Mouse (Mus musculus) lung, postnatal 10 days (tissue): ENCODE data around the gene Shq1.

Experiments used
- DNase-seq: peaks from one replicate; pipeline ENCODE4 v3.0.0; 2021

Shq1 gene

DNA sequence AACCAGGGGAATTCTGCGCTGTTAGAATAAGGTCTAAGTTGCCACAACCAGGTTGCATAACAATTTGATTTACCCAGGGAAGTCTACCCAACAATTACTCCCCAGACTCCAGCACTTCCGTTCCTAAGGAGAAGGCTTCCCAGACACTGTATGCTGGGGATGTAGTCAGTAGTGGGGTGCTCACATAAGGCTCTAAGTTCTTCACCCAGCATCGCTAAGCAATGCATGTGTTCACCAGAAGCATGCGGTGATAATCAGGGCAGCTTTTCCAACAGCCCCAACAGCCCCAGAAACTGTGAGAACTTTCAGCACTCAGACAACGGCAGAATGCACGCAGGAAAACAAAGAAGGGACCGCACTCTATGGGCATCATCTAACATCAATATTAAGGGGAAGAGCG, 77.1 kb downstream of the Shq1 start:
- DNase-seq, result no peak

GRCm38 (mm10) chr6:100592991-100593390, 78.0 kb downstream of the Shq1 start:
- no peak for DNase-seq

GRCm38 (mm10) chr6:100590602-100591001, 80.4 kb downstream of the Shq1 start:
- no peak for DNase-seq

DNA sequence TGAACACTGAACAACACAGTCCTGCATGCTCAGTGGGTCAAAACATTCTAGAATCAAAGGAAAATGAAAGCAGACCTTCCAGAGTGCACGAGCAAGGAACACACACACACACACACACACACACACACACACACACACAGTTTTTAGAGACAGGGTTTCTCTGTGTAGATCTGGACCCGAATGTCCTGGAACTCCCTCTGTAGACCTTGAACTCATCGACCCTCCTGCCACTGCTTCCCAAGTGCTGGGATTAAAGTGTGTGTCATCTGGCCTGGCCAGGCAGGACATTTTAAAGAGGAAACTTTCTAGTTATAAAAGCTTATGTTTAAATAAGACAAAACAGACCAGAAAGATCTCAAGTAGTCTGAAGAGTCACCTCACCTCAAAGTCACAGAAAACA, 82.1 kb downstream of the Shq1 start:
- DNase-seq, result no peak

- DNase-seq, result no peak
These were observed 84.2 kb downstream of the Shq1 start for GRCm38 (mm10) chr6:100586758-100587157.

- DNase-seq, result no peak
These were observed 89.0 kb downstream of the Shq1 start for GRCm38 (mm10) chr6:100581951-100582350.

- no peak for DNase-seq
These were observed 89.9 kb downstream of the Shq1 start for GRCm38 (mm10) chr6:100581056-100581455.

GRCm38 (mm10) chr6:100577590-100577989, 93.4 kb downstream of the Shq1 start:
- no peak for DNase-seq

DNA sequence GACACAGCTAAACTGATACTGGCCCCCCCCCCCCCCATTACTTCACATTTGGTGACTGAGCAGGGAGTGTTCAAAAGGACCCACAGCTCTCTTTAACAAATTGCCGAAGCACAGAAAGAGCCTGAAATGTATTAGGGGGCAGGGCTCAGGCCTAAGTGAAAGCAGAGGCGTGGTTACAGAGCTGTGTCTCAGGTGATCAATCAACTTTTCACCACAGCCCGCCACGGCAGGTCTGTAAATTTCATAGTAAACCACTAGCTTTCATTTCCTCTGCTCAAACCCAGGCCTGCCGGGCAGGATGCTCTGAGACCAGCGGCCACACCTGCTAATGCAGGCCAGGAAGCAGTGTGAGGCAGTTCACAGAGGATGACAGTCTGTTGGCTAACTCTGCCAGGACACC, 94.8 kb downstream of the Shq1 start:
- DNase-seq, result no peak

GRCm38 (mm10) chr6:100566774-100567173, 104.2 kb downstream of the Shq1 start:
- DNase-seq, result no peak

DNA sequence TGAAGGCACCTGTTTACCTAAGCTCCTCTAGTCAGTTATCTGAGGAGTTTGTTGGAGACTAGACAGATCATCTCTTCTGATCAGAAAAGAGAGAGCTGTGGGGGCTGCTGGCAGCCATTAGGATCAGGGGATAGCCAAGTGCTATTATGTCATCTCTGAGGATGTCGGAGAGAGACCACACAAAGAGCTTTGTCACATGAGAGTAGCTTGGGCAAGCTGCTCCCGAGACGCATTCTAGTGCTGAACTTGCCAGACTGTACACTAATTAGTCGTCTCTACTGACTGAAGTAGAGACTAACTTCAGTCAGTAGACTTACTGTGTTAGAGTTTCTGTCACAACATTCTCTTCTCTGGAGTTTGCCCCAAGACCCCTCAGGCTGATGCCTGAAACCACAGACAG, 106.4 kb downstream of the Shq1 start:
- no peak for DNase-seq

- peak; percentile 82 for DNase-seq
These were observed 107.2 kb downstream of the Shq1 start for GRCm38 (mm10) chr6:100563552-100564341.

DNA sequence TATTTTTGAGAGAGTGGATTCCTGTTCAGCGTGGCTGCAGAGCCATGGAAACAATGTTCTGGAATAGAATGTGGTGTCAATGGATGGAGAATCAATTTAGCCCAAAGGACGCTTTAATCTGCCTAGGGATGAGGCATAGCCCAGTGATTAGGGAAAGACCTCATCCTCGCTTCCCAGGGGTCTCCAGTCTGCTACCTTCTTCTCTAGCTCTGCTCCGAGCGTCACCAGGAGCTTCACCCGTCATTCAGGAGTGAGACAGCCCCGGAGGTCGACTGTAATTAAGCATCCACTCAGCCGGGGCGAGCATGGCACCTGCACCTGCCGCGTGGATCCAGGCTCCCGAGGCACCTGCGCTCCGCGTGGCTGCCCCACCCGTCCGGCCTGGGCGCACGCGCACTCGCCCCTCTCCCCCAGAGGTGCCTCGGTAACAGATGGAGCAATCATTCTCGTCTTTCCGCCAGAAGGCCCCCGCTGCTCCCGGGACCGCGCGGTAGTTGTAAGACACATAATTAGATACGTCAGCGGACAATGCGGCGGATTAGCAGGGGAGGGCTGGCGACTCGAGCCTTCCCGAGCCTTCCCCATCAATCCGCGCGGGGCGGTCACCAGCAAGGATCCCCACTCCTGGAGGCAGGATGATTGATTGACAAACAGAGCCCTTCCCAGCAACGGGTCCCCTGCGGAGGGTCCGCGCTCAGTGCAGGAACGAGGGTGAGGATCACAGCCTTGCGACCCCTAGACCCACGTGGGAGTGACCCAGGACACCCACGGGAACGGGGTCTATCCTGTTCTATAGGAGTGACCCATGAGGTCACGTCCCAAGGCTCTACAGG, 108.0 kb downstream of the Shq1 start:
- DNase-seq, result peak; percentile 40

GRCm38 (mm10) chr6:100558057-100558456, 112.9 kb downstream of the Shq1 start:
- DNase-seq, result no peak

DNA sequence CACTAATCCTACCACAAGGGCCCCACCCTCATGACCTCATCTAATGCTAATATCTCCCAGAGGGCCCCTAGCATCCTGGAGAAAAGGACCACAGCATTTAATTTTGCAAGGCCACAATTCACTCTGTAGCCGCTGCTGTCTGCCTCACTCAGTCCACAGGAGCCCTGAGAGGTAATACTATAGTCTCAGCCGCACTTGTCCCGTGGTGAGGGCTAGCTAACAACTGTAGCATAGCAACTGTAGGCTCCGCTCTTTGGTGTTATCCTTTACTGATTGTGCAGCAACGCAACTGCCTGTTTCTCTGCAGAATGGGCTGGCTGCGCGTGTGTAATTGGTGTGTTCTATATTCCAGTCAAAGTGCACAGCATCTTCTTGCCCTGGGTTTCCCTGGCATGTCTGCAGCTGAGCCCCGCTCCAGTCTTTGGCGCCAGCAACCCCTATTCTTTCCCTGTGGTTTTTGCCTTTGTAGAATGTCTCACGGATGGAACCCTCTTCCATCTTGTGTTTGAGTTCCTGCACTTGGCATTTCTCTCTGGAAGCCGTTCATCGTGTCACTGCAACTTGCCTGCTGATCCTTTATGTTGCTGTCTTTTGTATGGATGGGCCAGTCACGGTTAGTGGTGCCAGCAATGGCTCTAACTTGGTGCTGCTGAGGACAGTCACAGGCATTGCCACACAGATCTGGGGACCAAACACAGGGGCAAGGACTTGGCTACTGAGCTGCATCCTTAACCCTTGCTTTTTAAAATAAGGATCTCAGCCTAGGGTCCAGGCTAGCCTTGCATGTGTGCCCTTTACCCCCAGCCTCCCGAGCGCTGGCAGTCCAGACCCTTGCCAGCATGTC, 128.6 kb downstream of the Shq1 start:
- no peak for DNase-seq

DNA sequence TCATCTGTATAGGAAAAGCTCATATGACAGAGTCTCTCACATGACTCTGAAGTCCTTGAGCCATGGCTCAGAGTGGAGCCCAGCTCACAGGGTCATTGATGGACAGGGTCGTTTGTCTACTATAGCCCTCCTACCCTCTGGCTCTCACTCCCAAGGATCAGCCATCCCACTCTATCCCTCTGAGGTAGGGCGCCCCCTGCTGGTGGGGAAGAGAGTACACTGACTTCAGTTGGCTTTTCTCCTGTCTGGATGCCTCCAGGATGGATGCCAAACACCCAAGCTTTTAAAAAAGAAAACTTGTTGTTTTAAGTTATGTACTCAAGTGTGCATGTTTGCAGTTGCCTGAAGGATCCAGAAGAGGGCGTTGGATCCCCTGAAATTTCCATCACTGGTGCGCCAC, 131.3 kb downstream of the Shq1 start:
- DNase-seq, result no peak

DNA sequence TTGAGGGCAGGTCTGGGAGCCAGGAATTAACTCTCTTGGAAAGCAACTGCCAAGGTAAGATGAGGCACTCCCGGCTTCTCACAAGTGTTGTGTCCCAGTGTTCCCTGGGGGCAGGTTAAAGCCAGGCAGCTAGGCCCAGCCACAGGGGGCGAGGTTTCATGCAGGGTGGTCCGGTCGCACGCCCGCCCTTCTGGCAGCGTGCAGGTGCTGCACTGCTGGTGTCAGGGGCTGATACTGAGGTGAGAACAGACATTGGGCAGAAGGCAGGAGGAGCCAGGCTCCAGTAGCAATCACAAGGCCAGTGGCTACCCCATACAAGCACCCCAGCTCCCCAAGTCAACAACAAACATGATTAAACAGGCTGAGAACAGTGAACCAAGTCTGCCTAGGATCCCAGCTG, 132.4 kb downstream of the Shq1 start:
- DNase-seq, result no peak

GRCm38 (mm10) chr6:100537987-100538386, 133.0 kb downstream of the Shq1 start:
- DNase-seq, result no peak

GRCm38 (mm10) chr6:100537042-100537441, 133.9 kb downstream of the Shq1 start:
- DNase-seq, result no peak

DNA sequence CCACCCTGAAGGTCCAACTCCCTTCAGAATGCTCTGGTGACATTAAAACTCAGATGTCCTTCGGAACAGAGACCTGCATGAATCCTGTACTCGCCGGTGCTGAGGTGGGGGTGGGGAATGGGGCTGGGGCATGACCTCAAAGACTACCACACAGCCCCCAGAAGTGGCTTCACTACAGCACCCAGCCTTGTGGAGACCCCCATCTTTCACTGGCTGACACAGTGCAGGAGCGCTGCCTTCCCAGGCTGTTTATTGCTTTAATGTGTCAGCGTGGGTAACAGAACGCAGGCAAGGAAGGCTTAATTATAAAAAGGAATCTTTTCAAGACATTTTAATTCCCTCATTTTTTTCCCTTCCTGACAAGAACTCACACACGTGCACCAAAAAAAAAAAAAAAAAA, 137.6 kb downstream of the Shq1 start:
- DNase-seq, result no peak

GRCm38 (mm10) chr6:100532326-100532725, 138.6 kb downstream of the Shq1 start:
- no peak for DNase-seq

GRCm38 (mm10) chr6:100529673-100530072, 141.3 kb downstream of the Shq1 start:
- DNase-seq, result peak; percentile 58

DNA sequence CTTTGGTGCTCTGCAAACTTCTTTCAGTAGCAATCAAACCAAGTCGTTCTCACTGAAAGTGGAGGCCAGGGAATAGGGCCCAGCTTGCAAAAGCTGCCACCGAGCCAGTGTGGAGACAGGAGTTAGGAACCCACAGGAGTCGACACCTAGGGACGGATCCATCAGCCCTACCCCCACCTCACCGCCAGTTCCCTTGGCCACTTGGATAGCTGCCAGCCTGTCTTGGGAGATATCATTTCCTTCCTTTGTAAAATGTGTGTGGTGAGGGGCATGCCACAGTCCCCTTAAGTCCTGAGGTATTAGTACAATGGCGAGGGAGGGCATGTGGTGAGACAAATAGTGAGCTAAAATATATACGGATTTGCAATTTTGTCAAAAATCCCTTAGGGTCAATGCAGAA, 142.4 kb downstream of the Shq1 start:
- DNase-seq, result peak; percentile 44
